Mouse (Mus musculus): ENCODE results near the gene Nenf. TPM values are rescaled to one million over a fixed set of nuclear protein-coding genes. Genes with fewer than 3 reads are reported as not detected.
A peak's percentile ranks its signal among the peaks of the same experiment; 100 is the strongest.

The Nenf gene
- polyA plus RNA-seq, 1 experiment = 156 TPM

GRCm38 (mm10) chr1:191293996-191294795 is 23.8 kb downstream of the Nenf start:
- Histone ChIP-seq H3K4me3 (replicated peaks; ENCODE audit: insufficient read depth, low read depth, low read length) (no peak overlapping the region), H3K4me1 (ENCODE audit: control insufficient read depth, insufficient read depth, low read length) (peaks cover 27% of the 10 kb centered on the region), H3K27ac (ENCODE audit: insufficient read depth, low read length) (no peak overlapping the region), H3K27me3 (ENCODE audit: control insufficient read depth, insufficient read depth, low read length) (no peaks in the 10 kb centered on the region)
- DNase-seq = no peak
- whole genome bisulfite sequencing = 89% methylated on average over 9 of the region's 9 CpGs
- TF ChIP-seq POLR2A (IDR thresholded peaks at IDR 0.05; ENCODE audit: borderline replicate concordance, insufficient read depth, low read length) (no peak), CTCF (IDR thresholded peaks at IDR 0.05; ENCODE audit: borderline replicate concordance, insufficient read depth, low read depth, low read length) (no peak)

- WGBS = 76% methylated on average over 2 of the region's 2 CpGs
- Histone ChIP-seq H3K4me1 (ENCODE audit: control insufficient read depth, insufficient read depth, low read length) (peaks cover 27% of the 10 kb centered on the region), H3K27ac (ENCODE audit: insufficient read depth, low read length) (no peak overlapping the region), H3K27me3 (ENCODE audit: control insufficient read depth, insufficient read depth, low read length) (no peaks in the 10 kb centered on the region), H3K4me3 (replicated peaks; ENCODE audit: insufficient read depth, low read depth, low read length) (no peak overlapping the region)
- no peak for DNase-seq
- no peak for TF ChIP-seq POLR2A (IDR thresholded peaks at IDR 0.05; ENCODE audit: borderline replicate concordance, insufficient read depth, low read length)
- no peak for TF ChIP-seq CTCF (IDR thresholded peaks at IDR 0.05; ENCODE audit: borderline replicate concordance, insufficient read depth, low read depth, low read length)
Measured at GRCm38 (mm10) chr1:191293051-191293450, 24.9 kb downstream of the Nenf start.

DNA sequence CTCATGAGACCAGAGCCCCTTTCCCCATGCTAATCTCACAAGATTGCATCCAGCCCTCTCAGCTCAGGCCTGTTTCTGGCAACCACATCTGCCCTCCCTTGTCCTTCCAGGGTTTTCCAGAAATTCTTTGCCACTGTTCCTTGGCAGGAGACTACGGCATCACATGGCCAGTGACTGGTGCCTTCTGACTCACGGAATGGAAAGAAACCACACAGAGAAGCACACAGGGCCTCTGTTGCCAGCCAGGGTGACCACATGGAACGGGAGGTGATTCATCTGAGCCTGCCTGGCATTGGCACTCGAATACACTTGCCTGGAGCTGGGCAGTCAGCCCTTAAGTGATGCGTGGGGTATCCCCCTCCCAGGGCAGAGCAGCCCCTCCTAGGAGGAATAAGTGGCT is 25.6 kb downstream of the Nenf start:
- Histone ChIP-seq H3K4me3 (replicated peaks; ENCODE audit: insufficient read depth, low read depth, low read length) (no peak overlapping the region), H3K27ac (ENCODE audit: insufficient read depth, low read length) (no peak overlapping the region), H3K27me3 (ENCODE audit: control insufficient read depth, insufficient read depth, low read length) (no peaks in the 10 kb centered on the region), H3K4me1 (ENCODE audit: control insufficient read depth, insufficient read depth, low read length) (peaks cover 27% of the 10 kb centered on the region)
- WGBS = 8% methylated on average over 5 of the region's 5 CpGs
- DNase-seq = peak; percentile 72 to 88
- TF ChIP-seq CTCF (IDR thresholded peaks at IDR 0.05; ENCODE audit: borderline replicate concordance, insufficient read depth, low read depth, low read length) = no peak
- TF ChIP-seq POLR2A (IDR thresholded peaks at IDR 0.05; ENCODE audit: borderline replicate concordance, insufficient read depth, low read length) = no peak

DNA sequence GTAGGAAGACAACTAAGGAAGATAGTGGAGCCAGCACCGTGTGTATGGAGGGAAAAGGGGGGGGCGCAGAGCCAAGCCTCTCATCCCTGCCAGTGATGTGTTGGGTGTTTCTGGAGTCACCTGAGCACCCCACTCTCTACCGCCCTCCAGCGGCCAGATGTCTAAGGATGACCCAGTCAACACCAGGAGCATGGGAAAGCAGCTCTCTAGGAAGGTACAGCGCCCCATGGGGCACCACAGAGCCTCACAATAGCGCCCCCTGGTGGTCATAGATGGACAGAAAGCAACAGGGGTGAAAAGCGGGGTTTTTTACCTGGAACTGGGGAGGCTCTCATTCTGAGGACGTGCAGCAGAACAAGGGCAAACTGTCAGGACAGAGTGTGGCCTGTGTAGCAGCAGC is 29.2 kb downstream of the Nenf start:
- Histone ChIP-seq H3K27me3 (ENCODE audit: control insufficient read depth, insufficient read depth, low read length) (no peaks in the 10 kb centered on the region), H3K27ac (ENCODE audit: insufficient read depth, low read length) (no peak overlapping the region), H3K4me3 (replicated peaks; ENCODE audit: insufficient read depth, low read depth, low read length) (no peak overlapping the region), H3K4me1 (ENCODE audit: control insufficient read depth, insufficient read depth, low read length) (peaks cover 12% of the 10 kb centered on the region)
- DNase-seq = peak in 1 of 2 experiments; percentile 26
- TF ChIP-seq POLR2A (IDR thresholded peaks at IDR 0.05; ENCODE audit: borderline replicate concordance, insufficient read depth, low read length) = no peak
- peak; percentile 35; the same call in 1 of the 2 replicates for TF ChIP-seq CTCF (IDR thresholded peaks at IDR 0.05; ENCODE audit: borderline replicate concordance, insufficient read depth, low read depth, low read length)
- WGBS = 43% methylated on average over 8 of the region's 8 CpGs

DNA sequence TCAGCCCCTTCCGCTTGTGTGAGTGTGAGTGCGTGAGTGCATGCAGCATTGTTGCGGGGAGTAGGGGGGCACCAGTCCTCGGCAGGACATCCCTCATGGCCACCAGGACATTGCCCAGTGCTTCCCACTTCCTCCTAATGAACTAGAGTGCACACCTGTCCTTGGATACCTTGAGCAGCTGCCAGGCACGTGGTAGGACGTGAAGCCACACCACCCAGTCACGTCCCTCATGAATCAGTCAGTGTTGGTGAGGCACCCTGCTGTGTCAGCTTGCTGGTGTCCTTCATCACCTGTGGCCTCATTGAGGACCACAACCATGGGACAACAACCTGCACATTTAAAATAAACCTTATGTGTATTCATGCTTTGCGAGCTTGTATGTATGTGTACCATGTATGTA is 33.5 kb downstream of the Nenf start:
- Histone ChIP-seq H3K27ac (ENCODE audit: insufficient read depth, low read length) (no peak overlapping the region), H3K4me1 (ENCODE audit: control insufficient read depth, insufficient read depth, low read length) (no peaks in the 10 kb centered on the region), H3K4me3 (replicated peaks; ENCODE audit: insufficient read depth, low read depth, low read length) (no peak overlapping the region), H3K27me3 (ENCODE audit: control insufficient read depth, insufficient read depth, low read length) (no peaks in the 10 kb centered on the region)
- WGBS = 80% methylated on average over 8 of the region's 8 CpGs
- DNase-seq = no peak
- TF ChIP-seq POLR2A (IDR thresholded peaks at IDR 0.05; ENCODE audit: borderline replicate concordance, insufficient read depth, low read length) = no peak
- no peak for TF ChIP-seq CTCF (IDR thresholded peaks at IDR 0.05; ENCODE audit: borderline replicate concordance, insufficient read depth, low read depth, low read length)

GRCm38 (mm10) chr1:191283110-191284040 is 34.6 kb downstream of the Nenf start:
- Histone ChIP-seq H3K27me3 (ENCODE audit: control insufficient read depth, insufficient read depth, low read length) (no peaks in the 10 kb centered on the region), H3K4me3 (replicated peaks; ENCODE audit: insufficient read depth, low read depth, low read length) (no peak overlapping the region), H3K4me1 (ENCODE audit: control insufficient read depth, insufficient read depth, low read length) (no peaks in the 10 kb centered on the region), H3K27ac (ENCODE audit: insufficient read depth, low read length) (no peak overlapping the region)
- whole genome bisulfite sequencing = 85% methylated on average over 13 of the region's 13 CpGs
- TF ChIP-seq CTCF (IDR thresholded peaks at IDR 0.05; ENCODE audit: borderline replicate concordance, insufficient read depth, low read depth, low read length) (no peak), POLR2A (IDR thresholded peaks at IDR 0.05; ENCODE audit: borderline replicate concordance, insufficient read depth, low read length) (no peak)
- no peak for DNase-seq

GRCm38 (mm10) chr1:191282319-191282718 is 35.7 kb downstream of the Nenf start:
- Histone ChIP-seq H3K4me1 (ENCODE audit: control insufficient read depth, insufficient read depth, low read length) (no peaks in the 10 kb centered on the region), H3K27me3 (ENCODE audit: control insufficient read depth, insufficient read depth, low read length) (no peaks in the 10 kb centered on the region), H3K4me3 (replicated peaks; ENCODE audit: insufficient read depth, low read depth, low read length) (no peak overlapping the region), H3K27ac (ENCODE audit: insufficient read depth, low read length) (no peak overlapping the region)
- no peak for TF ChIP-seq CTCF (IDR thresholded peaks at IDR 0.05; ENCODE audit: borderline replicate concordance, insufficient read depth, low read depth, low read length)
- DNase-seq = no peak
- 97% methylated on average over 1 of the region's 1 CpGs for WGBS

All from cerebellum, adult 2 months (tissue).